Mouse (Mus musculus) adrenal gland, postnatal 10 days (tissue): ENCODE results near the gene Ptpn12. TPM values are rescaled to one million over a fixed set of nuclear protein-coding genes. Genes with fewer than 3 reads are reported as not detected.
"Not testable (repeated sequence)": the region's sequence is repeated elsewhere in the genome, so short reads cannot be mapped to it uniquely, and the experiment has no call there.

Experiments
- DNase-seq: peaks from one replicate; pipeline ENCODE4 v3.0.0; 2021; ENCODE audit warnings: mixed read lengths
- total RNA-seq, 2 experiments: library from RNA; stranded (reverse); gene quantifications; 2 replicates each; pipeline ENCODE4 v1.2.3; 2021

Ptpn12 gene
- total RNA-seq, 2 experiments from 2014 or later, result 44.9 to 53.5 TPM

DNA sequence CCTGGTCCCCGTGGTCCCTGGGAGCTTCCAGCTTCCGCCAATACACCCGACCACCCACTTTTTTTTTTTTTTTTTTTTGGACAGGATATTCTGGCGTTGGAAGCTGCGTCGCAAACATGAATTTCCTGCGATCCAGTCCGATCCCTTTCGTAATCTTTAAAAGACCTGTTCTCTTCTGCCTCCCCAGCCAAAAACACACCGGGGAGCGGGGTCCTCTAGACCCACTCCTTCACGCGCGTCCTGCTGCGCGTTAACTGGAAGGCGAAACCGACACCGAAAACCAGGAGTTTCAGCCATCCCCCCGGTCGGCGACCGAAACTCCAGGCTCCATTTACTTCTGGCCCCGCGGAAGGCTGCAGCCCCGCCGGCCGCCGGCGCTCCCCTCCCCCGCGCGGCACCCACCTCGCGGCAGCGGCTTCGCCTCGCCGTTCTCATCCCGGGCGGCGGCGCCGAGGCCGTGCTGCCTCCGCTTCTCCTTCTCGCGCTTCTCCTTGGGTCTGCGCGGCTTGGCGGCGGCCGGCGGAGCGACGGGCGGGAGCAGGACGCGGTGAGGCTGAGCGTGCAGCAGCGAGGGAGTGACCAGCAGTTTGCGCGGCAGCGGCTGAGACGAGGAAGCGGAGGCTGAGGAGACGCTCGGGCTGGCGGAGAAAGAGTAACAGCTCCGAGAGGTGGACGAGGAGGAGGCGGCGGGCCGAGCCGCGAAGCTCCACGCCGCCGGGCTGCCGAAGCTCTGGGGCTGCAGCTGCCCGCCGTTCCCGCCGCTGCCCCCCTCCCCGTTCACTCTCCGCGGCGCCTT lies 104.7 kb downstream of the Ptpn12 start:
- peak; percentile 73 for DNase-seq

DNA sequence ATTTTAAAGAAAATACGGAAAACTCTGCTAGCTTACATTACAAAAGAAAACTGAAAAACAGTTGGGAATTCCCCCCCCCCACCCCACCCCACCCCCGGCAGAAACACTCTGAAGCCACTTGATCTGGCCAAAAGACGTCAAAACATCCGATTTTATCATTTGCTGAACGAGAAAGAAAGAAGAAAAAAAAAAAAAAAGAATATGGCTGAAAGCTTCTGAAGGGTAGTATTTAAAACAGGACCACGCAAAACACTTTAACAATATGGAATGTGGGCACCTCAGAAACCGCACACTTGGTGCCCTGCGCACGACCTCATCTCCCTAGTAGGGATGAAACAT lies 105.2 kb downstream of the Ptpn12 start:
- DNase-seq, result no peak

DNA sequence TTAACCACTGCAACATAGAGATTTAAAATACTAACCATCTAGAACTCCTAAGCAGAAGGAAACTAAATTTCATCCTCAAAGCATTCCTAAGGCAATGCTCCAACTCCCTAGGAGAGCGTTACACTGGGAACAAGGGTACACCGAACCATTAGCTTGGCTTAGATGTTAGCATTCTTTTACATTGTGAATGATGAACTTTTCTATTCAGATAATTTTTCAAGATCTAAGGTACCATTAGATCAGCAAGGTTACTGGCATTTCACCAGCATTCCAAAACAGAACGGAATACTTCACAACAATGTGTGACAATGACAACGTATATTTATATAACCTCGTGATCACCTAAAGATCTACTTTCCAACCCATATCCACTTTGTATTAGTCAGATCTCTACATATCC lies 105.6 kb downstream of the Ptpn12 start:
- no peak for DNase-seq

DNA sequence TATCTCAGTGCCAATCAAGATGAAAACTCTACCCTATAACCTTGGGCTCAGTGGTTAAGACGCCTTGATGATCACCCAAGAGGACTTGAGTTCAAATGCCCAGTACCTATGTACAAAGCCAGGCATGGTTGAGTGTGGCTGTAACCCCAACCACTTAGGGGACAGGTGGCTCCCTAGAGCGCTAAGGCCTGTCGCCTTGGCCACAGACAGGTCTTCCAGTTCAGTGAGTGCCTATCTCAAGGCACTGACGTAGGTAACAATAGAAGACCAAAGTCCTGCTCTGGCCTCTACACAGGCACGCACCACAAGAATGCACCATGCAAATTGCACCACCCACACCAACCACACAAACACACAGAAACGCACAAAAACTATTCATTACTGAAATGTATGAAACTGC lies 108.8 kb downstream of the Ptpn12 start:
- no peak for DNase-seq

DNA sequence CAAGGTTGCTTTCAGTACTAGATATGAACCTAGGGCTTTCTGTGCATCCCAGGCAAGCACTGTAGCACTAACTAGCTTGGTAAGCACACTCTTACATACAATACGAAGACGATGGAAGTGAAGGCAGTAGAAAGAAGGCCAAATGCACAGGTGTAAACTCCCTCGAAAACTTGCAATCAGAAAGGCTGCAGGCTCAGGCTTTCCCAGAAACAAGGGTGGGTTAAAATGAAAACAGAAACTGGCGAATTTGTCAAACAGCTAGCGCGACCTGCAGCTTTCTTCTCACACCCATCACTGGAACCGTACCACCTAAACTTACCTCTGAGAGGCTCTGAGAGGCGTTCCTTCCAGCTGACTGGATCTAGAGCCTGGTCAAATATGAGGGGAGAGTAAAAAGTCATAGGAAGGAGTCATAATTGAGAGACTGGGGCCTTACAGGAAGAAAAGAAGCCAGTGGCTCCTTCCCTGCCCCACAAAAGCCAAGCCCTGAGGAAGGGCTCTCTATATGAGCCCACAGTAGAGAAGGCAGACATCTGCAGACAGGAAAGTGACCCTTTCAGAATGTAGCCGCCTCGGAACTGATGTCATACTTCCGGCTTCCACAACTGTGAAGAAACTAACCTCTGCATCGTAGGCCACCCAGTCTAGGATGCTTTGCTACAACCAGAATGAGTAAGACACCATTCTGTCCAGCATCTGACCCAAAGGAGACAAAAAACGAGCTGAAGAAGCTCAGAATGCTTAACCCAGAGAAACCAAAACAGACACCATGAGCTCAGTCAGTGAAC lies 110.6 kb downstream of the Ptpn12 start:
- DNase-seq, result peak; percentile 21

DNA sequence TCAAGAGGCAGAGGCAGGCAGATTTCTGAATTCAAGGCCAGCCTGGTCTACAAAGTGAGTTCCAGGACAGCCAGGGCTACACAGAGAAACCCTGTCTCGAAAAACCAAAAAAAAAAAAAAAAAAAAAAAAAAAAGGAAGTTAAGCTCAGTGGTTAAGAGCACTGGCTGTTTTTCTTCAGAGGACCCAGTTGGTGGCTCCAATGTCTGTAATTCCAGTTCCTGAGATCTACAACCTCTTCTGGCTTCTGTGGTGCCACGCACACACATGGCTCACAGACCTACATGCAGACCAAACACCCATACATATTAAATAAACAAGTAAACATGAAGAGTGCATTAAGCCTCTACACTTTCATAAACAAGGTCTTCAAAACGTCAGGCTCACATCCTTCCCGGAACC lies 111.9 kb downstream of the Ptpn12 start:
- DNase-seq, result not testable (repeated sequence)

DNA sequence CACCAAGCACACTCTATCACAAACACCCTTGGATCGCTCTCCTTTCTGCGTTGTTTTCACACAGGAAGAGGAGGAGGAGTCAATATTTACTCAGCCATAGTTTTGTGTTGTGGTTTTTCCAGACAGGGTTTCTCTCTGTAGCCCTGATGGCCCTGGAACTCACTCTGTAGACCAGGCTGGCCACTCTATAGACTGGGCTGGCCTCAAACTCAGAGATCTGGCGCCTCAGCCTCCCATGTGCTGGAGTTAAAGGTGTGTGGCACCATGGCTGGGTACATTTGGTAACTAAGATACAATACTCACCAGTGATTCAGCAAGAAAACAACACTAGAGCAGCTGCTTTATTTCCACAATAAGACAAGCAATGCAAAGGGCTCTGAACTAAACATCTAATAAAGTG lies 113.2 kb downstream of the Ptpn12 start:
- no peak for DNase-seq

DNA sequence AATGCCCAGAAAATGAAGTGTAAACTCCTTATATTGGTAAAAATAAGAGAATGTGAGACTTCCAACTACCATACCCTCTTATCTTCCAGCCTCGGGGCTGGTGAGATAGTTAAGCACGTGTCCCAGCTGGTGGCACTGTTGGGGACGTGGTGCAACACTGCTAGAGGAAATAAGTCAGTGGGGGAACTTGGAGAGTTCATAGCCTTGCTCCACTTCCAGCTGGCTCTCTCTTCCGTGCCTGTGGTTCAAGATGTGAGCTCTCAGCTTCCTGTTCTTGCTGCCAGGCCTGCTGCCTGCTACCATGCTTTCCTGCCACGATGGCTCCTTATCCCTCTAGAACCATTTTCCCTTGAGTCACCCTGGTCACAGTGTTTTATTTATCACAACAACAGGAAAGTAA lies 114.5 kb downstream of the Ptpn12 start:
- peak; percentile 41 for DNase-seq

DNA sequence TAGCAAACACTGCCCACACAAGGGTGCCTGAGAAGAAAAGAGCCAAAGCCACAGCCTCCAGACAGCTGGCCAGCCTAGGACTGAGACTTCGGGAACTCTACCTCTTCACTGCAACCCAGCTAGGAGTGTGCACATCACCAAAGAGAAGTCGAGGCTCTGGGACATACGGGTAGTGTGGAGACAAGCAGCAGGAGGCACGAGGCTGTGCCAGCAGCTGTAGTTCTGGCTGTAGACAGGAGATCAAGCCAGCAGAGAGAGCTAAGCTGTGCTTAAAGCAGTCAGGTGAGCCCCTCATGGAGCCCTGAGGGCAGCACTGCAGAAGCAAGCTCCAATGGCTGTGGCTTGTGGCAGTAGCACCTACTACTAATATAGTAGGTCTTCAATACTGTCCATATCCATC lies 115.0 kb downstream of the Ptpn12 start:
- no peak for DNase-seq

DNA sequence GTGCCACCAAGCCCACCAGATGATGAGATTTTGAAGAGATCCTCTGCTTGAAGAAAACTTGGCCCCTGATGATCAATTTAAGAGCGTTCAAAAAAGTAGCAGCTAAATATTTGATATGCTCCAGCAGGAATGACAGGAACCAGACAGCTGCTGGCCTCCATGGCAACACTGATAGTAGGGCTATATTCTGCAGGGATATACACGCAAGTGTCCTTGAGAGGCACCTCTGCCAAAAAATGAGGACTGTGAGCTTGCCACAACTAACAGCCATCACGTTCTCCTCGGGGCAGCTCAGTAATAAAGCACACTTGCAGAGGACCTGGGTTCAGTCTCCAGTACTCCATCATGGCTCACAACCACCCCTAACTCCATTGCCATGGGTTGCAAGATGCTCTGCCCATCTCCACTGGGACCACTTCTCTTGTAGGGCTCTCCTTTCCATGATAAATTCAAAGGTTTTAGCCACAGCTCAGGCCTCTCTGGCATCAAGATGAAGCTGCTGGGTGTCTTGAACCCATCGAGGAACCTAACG lies 115.6 kb downstream of the Ptpn12 start:
- no peak for DNase-seq

DNA sequence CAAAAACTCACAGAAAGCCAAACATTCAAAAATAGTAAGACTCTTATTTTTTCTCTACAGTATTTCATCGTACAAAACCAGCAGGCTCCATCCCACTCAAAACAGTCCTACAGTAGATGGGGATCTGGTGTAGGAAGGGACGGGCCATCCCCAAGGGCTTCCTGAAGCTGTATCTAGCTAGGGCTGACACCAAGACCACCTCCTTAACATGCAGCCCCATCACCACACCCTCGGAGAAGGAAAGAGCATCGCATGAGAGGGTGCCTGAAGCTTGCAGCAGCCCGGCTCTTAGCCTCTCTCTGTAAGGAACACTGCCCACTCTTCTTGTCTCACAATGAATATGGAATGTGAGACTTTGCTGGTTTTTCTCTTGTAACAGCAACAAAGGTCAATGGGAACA lies 117.2 kb downstream of the Ptpn12 start:
- DNase-seq, result no peak

Other genes with a start within 250 kb of the Ptpn12 start
- gene Phtf2, start 173.8 kb downstream of the Ptpn12 start, total RNA-seq, result 10 to 100 TPM; 11.7 to 17.2 TPM
- gene Tmem60, start 173.7 kb downstream of the Ptpn12 start, total RNA-seq, result 10 to 100 TPM; 22.5 to 28.2 TPM
- 10 to 100 TPM; 11.2 to 15.7 TPM for gene Rsbn1l, start 99.5 kb downstream of the Ptpn12 start, total RNA-seq
- gene Gsap, start 130.3 kb upstream of the Ptpn12 start, total RNA-seq, result 1 to 10 TPM; 4.9 to 6.7 TPM